Mouse (Mus musculus) megakaryocyte, embryonic 14.5 days (primary cell): ENCODE measurements around the gene 1700020N01Rik.

Experiments used
- FLI1 ChIP-seq: IDR thresholded peaks from 2 replicates; pipeline ENCODE4 v1.6.1; 2012; ENCODE audit warnings: low read length, inconsistent platforms, mixed read lengths
- GATA1 ChIP-seq: IDR thresholded peaks from 3 replicates; pipeline ENCODE4 v1.6.1; 2012; ENCODE audit warnings: mixed read lengths, low read length, inconsistent platforms, borderline replicate concordance

GRCm38 (mm10) chr10:21544721-21545120 is 48.2 kb upstream of the 1700020N01Rik start:
- TF ChIP-seq GATA1 (no peak), FLI1 (no peak)
